Mouse (Mus musculus): ENCODE results near the gene 4930572O03Rik.
"Not testable (repeated sequence)": the region's sequence is repeated elsewhere in the genome, so short reads cannot be mapped to it uniquely, and the experiment has no call there.

- not testable (repeated sequence) for TF ChIP-seq CTCF (IDR thresholded peaks at IDR 0.05; ENCODE audit: extremely low read depth, insufficient read depth, insufficient read length, insufficient replicate concordance); POLR2A (IDR thresholded peaks at IDR 0.05; ENCODE audit: low read depth, low read length)
These were observed 13.9 kb upstream of the 4930572O03Rik start for GRCm38 (mm10) chr5:15670789-15671188.

Data from spleen, adult 2 months (tissue).